Mouse (Mus musculus): ENCODE results near the gene Pid1. TPM values are rescaled to one million over a fixed set of nuclear protein-coding genes. Genes with fewer than 3 reads are reported as not detected.

Pid1 gene
- total and polyA plus RNA-seq, 2 experiments from 2014 or later, result 48.6 to 57.8 TPM

- no peak overlapping the region for H3K4me2 ChIP-seq (ENCODE audit: low read depth)
- DNase-seq (no peak), ATAC-seq (no peak)
- H3K36me3 ChIP-seq (ENCODE audit: insufficient read depth), result no peaks in the 10 kb centered on the region
- H3K27me3 ChIP-seq (ENCODE audit: insufficient read depth, low read length), result no peaks in the 10 kb centered on the region
- H3K4me3 ChIP-seq (ENCODE audit: low read depth, low read length), result no peak overlapping the region
- no peak overlapping the region for H3K9ac ChIP-seq
- H3K9me3 ChIP-seq (ENCODE audit: low read length), result no peaks in the 10 kb centered on the region
- TF ChIP-seq CTCF (IDR thresholded peaks at IDR 0.05; ENCODE audit: low read depth), result no peak
- 0 out of 2 replicates have a peak, but pooled peaks cover 5% of the 10 kb centered on the region for H3K4me1 ChIP-seq (ENCODE audit: insufficient read depth)
- 87% methylated on average over 7 of the region's 7 CpGs for WGBS
- no peak overlapping the region for H3K27ac ChIP-seq (ENCODE audit: low read depth, low read length)
These were observed 85.4 kb downstream of the Pid1 start for GRCm38 (mm10) chr1:84278359-84279255.

GRCm38 (mm10) chr1:84272951-84273350, 91.0 kb downstream of the Pid1 start:
- 71% methylated on average over 4 of the region's 4 CpGs for WGBS
- H3K27ac ChIP-seq (ENCODE audit: low read depth, low read length), result no peak overlapping the region
- H3K36me3 ChIP-seq (ENCODE audit: insufficient read depth), result no peaks in the 10 kb centered on the region
- no peak overlapping the region for H3K4me2 ChIP-seq (ENCODE audit: low read depth)
- H3K9me3 ChIP-seq (ENCODE audit: low read length), result no peaks in the 10 kb centered on the region
- no peak for TF ChIP-seq CTCF (IDR thresholded peaks at IDR 0.05; ENCODE audit: low read depth)
- no peak overlapping the region for H3K4me3 ChIP-seq (ENCODE audit: low read depth, low read length)
- ATAC-seq (no peak), DNase-seq (no peak)
- H3K9ac ChIP-seq, result no peak overlapping the region
- H3K4me1 ChIP-seq (ENCODE audit: insufficient read depth), result no peaks in the 10 kb centered on the region
- H3K27me3 ChIP-seq (ENCODE audit: insufficient read depth, low read length), result no peaks in the 10 kb centered on the region

- Histone ChIP-seq H3K27me3 (ENCODE audit: insufficient read depth, low read length) (no peaks in the 10 kb centered on the region), H3K4me1 (ENCODE audit: insufficient read depth) (no peaks in the 10 kb centered on the region), H3K4me2 (ENCODE audit: low read depth) (no peak overlapping the region), H3K4me3 (ENCODE audit: low read depth, low read length) (no peak overlapping the region), H3K9ac (no peak overlapping the region), H3K9me3 (ENCODE audit: low read length) (no peaks in the 10 kb centered on the region), H3K27ac (ENCODE audit: low read depth, low read length) (no peak overlapping the region), H3K36me3 (ENCODE audit: insufficient read depth) (no peaks in the 10 kb centered on the region)
- no peak for TF ChIP-seq CTCF (IDR thresholded peaks at IDR 0.05; ENCODE audit: low read depth)
- DNase-seq (no peak), ATAC-seq (no peak)
- WGBS, result 84% methylated on average over 2 of the region's 2 CpGs
These were observed 92.2 kb downstream of the Pid1 start for GRCm38 (mm10) chr1:84271712-84272200.

- H3K36me3 ChIP-seq (ENCODE audit: insufficient read depth), result no peaks in the 10 kb centered on the region
- no peak overlapping the region for H3K4me3 ChIP-seq (ENCODE audit: low read depth, low read length)
- 95% methylated on average over 2 of the region's 2 CpGs for WGBS
- H3K9ac ChIP-seq, result no peak overlapping the region
- no peak overlapping the region for H3K4me2 ChIP-seq (ENCODE audit: low read depth)
- H3K27ac ChIP-seq (ENCODE audit: low read depth, low read length), result no peak overlapping the region
- no peaks in the 10 kb centered on the region for H3K4me1 ChIP-seq (ENCODE audit: insufficient read depth)
- ATAC-seq, result no peak
- no peak for TF ChIP-seq CTCF (IDR thresholded peaks at IDR 0.05; ENCODE audit: low read depth)
- DNase-seq, result no peak
- H3K9me3 ChIP-seq (ENCODE audit: low read length), result no peaks in the 10 kb centered on the region
- no peaks in the 10 kb centered on the region for H3K27me3 ChIP-seq (ENCODE audit: insufficient read depth, low read length)
These were observed 106.3 kb downstream of the Pid1 start for GRCm38 (mm10) chr1:84257656-84258055.

GRCm38 (mm10) chr1:84254361-84254760, 109.6 kb downstream of the Pid1 start:
- no peak for DNase-seq
- Histone ChIP-seq H3K4me1 (ENCODE audit: insufficient read depth) (peaks cover 8% of the 10 kb centered on the region), H3K4me2 (ENCODE audit: low read depth) (no peak overlapping the region), H3K36me3 (ENCODE audit: insufficient read depth) (no peaks in the 10 kb centered on the region), H3K9ac (no peak overlapping the region), H3K4me3 (ENCODE audit: low read depth, low read length) (no peak overlapping the region), H3K27me3 (ENCODE audit: insufficient read depth, low read length) (no peaks in the 10 kb centered on the region), H3K9me3 (ENCODE audit: low read length) (no peaks in the 10 kb centered on the region), H3K27ac (ENCODE audit: low read depth, low read length) (no peak overlapping the region)
- WGBS, result 64% methylated on average over 5 of the region's 5 CpGs
- ATAC-seq, result no peak
- TF ChIP-seq CTCF (IDR thresholded peaks at IDR 0.05; ENCODE audit: low read depth), result no peak

GRCm38 (mm10) chr1:84253838-84254237, 110.1 kb downstream of the Pid1 start:
- no peak for DNase-seq
- no peak overlapping the region for H3K4me2 ChIP-seq (ENCODE audit: low read depth)

GRCm38 (mm10) chr1:84251205-84251604, 112.8 kb downstream of the Pid1 start:
- H3K27me3 ChIP-seq (ENCODE audit: insufficient read depth, low read length), result no peaks in the 10 kb centered on the region

More at GRCm38 (mm10) chr1:84253838-84254237, 110.1 kb downstream of the Pid1 start:
- Histone ChIP-seq H3K27ac (ENCODE audit: low read depth, low read length) (no peak overlapping the region), H3K27me3 (ENCODE audit: insufficient read depth, low read length) (no peaks in the 10 kb centered on the region), H3K9me3 (ENCODE audit: low read length) (no peaks in the 10 kb centered on the region), H3K4me3 (ENCODE audit: low read depth, low read length) (no peak overlapping the region), H3K9ac (no peak overlapping the region), H3K36me3 (ENCODE audit: insufficient read depth) (no peaks in the 10 kb centered on the region), H3K4me1 (ENCODE audit: insufficient read depth) (peaks cover 8% of the 10 kb centered on the region)
- no peak for ATAC-seq
- WGBS, result 18% methylated on average over 3 of the region's 3 CpGs
- TF ChIP-seq CTCF (IDR thresholded peaks at IDR 0.05; ENCODE audit: low read depth), result no peak

More at GRCm38 (mm10) chr1:84251205-84251604, 112.8 kb downstream of the Pid1 start:
- no peaks in the 10 kb centered on the region for H3K36me3 ChIP-seq (ENCODE audit: insufficient read depth)
- H3K27ac ChIP-seq (ENCODE audit: low read depth, low read length), result no peak overlapping the region
- no peak overlapping the region for H3K4me2 ChIP-seq (ENCODE audit: low read depth)
- H3K9ac ChIP-seq, result no peak overlapping the region
- no peak for TF ChIP-seq CTCF (IDR thresholded peaks at IDR 0.05; ENCODE audit: low read depth)
- H3K4me3 ChIP-seq (ENCODE audit: low read depth, low read length), result no peak overlapping the region
- H3K9me3 ChIP-seq (ENCODE audit: low read length), result no peaks in the 10 kb centered on the region
- WGBS, result 58% methylated on average over 1 of the region's 1 CpGs
- no peak for DNase-seq
- no peak for ATAC-seq
- peaks cover 8% of the 10 kb centered on the region for H3K4me1 ChIP-seq (ENCODE audit: insufficient read depth)

Data from forebrain, postnatal 0 days (tissue).